Mouse (Mus musculus): ENCODE measurements around the gene Galnt9. TPM values are rescaled to one million over a fixed set of nuclear protein-coding genes. Genes with fewer than 3 reads are reported as not detected.

Galnt9 gene
- polyA plus RNA-seq, 1 experiment: 2.0 TPM

GRCm38 (mm10) chr5:110597502-110597901 is 53.3 kb downstream of the Galnt9 start:
- TF ChIP-seq CTCF (IDR thresholded peaks at IDR 0.05; ENCODE audit: low read depth, low read length): no peak
- no peak for TF ChIP-seq POLR2A (IDR thresholded peaks at IDR 0.05; ENCODE audit: borderline replicate concordance, low read depth, low read length)
- Histone ChIP-seq H3K27ac (ENCODE audit: insufficient read depth, low read depth, low read length) (no peak overlapping the region), H3K4me1 (ENCODE audit: control insufficient read depth, insufficient read depth, low read length) (peaks cover 8% of the 10 kb centered on the region), H3K4me3 (ENCODE audit: insufficient read depth, low read length) (no peak overlapping the region)

DNA sequence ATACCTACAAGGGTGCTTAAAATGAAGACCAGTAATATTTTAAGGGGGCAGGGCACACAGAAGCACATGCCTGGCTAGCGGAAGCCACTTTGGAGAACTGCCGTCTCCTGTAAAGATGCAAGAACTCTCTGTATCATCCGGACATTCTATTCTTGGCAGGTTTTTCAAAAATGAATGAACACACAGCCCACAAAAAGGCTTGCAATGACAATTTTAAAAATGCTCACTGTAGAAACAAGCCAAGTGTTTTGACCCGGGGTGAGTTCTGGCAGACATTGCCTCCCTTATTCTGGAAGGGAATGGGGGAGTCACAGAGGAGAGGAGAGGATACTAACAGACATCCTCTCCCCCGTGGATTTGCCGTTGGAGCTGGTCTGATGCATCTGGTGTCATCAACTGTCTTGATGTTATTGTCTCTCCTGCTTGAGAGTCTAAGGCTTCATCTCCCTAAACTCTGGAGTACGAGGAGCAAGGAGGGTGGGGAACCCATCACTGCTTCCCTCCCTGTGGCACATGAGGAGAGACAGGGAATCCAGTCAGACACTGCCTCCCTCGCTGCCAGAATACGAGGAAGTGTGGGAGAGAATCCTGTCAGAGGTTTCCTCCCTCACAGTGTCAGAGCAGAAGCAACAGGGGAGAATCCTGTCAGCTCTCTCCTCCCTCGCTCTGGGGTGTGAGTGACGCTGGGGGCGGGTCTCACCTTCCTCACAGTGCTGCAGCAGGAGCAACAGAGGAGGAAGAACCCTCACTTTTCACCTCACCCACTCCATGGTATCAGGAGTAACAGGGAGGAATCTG is 54.3 kb downstream of the Galnt9 start:
- Histone ChIP-seq H3K4me3 (ENCODE audit: insufficient read depth, low read length) (no peak overlapping the region), H3K27ac (ENCODE audit: insufficient read depth, low read depth, low read length) (no peak overlapping the region), H3K4me1 (ENCODE audit: control insufficient read depth, insufficient read depth, low read length) (peaks cover 14% of the 10 kb centered on the region)
- TF ChIP-seq CTCF (IDR thresholded peaks at IDR 0.05; ENCODE audit: low read depth, low read length) (no peak), POLR2A (IDR thresholded peaks at IDR 0.05; ENCODE audit: borderline replicate concordance, low read depth, low read length) (no peak)

DNA sequence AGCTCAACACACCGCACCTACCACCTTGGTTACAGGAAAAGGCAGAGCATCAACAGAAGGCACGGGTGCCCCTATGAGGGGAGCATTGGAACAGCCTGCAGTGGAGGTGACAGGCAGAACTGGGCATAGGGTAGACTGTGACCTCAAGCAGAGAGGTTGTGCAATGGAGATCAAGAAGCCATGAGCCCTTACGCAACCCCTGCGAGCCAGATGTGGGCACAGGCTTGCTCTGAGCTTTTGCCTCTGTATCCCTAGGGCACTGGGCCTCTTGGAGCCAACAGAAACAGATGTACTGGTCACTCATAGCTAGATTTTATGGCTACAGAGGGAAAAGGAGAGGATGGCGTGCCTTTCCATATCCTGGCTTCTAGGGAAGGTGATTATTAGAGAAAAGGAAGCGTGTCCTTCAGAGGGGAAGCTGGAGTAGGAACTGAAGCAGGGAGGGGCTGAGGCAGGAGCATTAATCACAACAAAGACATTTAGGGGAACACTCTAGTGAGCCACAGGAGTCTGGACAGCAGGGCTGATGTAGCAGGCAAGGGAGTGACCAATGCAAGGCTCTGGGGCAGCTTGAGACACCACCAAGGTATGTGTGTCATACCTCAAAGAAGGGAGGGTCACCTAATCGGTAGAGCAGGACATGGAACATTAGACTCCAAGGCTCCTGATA is 59.0 kb downstream of the Galnt9 start:
- H3K4me3 ChIP-seq (ENCODE audit: insufficient read depth, low read length): no peak overlapping the region
- TF ChIP-seq CTCF (IDR thresholded peaks at IDR 0.05; ENCODE audit: low read depth, low read length): no peak
- no peak for TF ChIP-seq POLR2A (IDR thresholded peaks at IDR 0.05; ENCODE audit: borderline replicate concordance, low read depth, low read length)
- H3K4me1 ChIP-seq (ENCODE audit: control insufficient read depth, insufficient read depth, low read length): peaks cover 48% of the 10 kb centered on the region
- H3K27ac ChIP-seq (ENCODE audit: insufficient read depth, low read depth, low read length): peak overlapping the region; percentile 92

- no peak overlapping the region for H3K4me3 ChIP-seq (ENCODE audit: insufficient read depth, low read length)
- no peak overlapping the region for H3K27ac ChIP-seq (ENCODE audit: insufficient read depth, low read depth, low read length)
- H3K4me1 ChIP-seq (ENCODE audit: control insufficient read depth, insufficient read depth, low read length): peaks cover 51% of the 10 kb centered on the region
- TF ChIP-seq CTCF (IDR thresholded peaks at IDR 0.05; ENCODE audit: low read depth, low read length) (no peak), POLR2A (IDR thresholded peaks at IDR 0.05; ENCODE audit: borderline replicate concordance, low read depth, low read length) (no peak)
Observed at GRCm38 (mm10) chr5:110604311-110604710, 60.2 kb downstream of the Galnt9 start.

GRCm38 (mm10) chr5:110605531-110606221 is 61.5 kb downstream of the Galnt9 start:
- Histone ChIP-seq H3K4me3 (ENCODE audit: insufficient read depth, low read length) (no peak overlapping the region), H3K4me1 (ENCODE audit: control insufficient read depth, insufficient read depth, low read length) (peaks cover 51% of the 10 kb centered on the region), H3K27ac (ENCODE audit: insufficient read depth, low read depth, low read length) (peak overlapping the region; percentile 57)
- TF ChIP-seq CTCF (IDR thresholded peaks at IDR 0.05; ENCODE audit: low read depth, low read length) (no peak), POLR2A (IDR thresholded peaks at IDR 0.05; ENCODE audit: borderline replicate concordance, low read depth, low read length) (no peak)

GRCm38 (mm10) chr5:110607767-110608166 is 63.6 kb downstream of the Galnt9 start:
- H3K4me1 ChIP-seq (ENCODE audit: control insufficient read depth, insufficient read depth, low read length): peaks cover 45% of the 10 kb centered on the region
- no peak overlapping the region for H3K27ac ChIP-seq (ENCODE audit: insufficient read depth, low read depth, low read length)
- H3K4me3 ChIP-seq (ENCODE audit: insufficient read depth, low read length): no peak overlapping the region
- TF ChIP-seq CTCF (IDR thresholded peaks at IDR 0.05; ENCODE audit: low read depth, low read length): no peak
- no peak for TF ChIP-seq POLR2A (IDR thresholded peaks at IDR 0.05; ENCODE audit: borderline replicate concordance, low read depth, low read length)

DNA sequence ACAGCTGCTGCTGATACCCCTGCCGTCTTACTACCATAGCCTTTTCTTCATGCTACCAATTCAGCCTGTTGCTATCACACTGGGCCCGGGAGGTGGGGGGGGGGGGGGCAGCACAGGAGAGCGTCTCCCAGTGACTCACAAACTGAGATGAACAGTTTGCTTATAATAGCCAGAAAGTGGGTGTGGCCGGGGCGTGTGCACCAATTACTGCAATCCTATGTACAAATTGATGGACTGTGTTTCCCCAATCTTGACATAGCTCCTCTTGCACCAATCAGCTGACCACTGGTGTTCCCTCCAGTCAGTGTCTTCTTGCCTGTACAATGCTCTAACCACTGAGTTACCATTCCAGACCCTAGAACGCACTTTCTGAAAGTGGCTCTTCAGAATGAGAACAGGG is 64.2 kb downstream of the Galnt9 start:
- Histone ChIP-seq H3K4me3 (ENCODE audit: insufficient read depth, low read length) (no peak overlapping the region), H3K4me1 (ENCODE audit: control insufficient read depth, insufficient read depth, low read length) (peaks cover 43% of the 10 kb centered on the region), H3K27ac (ENCODE audit: insufficient read depth, low read depth, low read length) (no peak overlapping the region)
- TF ChIP-seq POLR2A (IDR thresholded peaks at IDR 0.05; ENCODE audit: borderline replicate concordance, low read depth, low read length) (no peak), CTCF (IDR thresholded peaks at IDR 0.05; ENCODE audit: low read depth, low read length) (no peak)

GRCm38 (mm10) chr5:110608941-110609340 is 64.8 kb downstream of the Galnt9 start:
- H3K4me1 ChIP-seq (ENCODE audit: control insufficient read depth, insufficient read depth, low read length): peaks cover 41% of the 10 kb centered on the region
- no peak overlapping the region for H3K4me3 ChIP-seq (ENCODE audit: insufficient read depth, low read length)
- TF ChIP-seq CTCF (IDR thresholded peaks at IDR 0.05; ENCODE audit: low read depth, low read length) (no peak), POLR2A (IDR thresholded peaks at IDR 0.05; ENCODE audit: borderline replicate concordance, low read depth, low read length) (no peak)
- H3K27ac ChIP-seq (ENCODE audit: insufficient read depth, low read depth, low read length): no peak overlapping the region

DNA sequence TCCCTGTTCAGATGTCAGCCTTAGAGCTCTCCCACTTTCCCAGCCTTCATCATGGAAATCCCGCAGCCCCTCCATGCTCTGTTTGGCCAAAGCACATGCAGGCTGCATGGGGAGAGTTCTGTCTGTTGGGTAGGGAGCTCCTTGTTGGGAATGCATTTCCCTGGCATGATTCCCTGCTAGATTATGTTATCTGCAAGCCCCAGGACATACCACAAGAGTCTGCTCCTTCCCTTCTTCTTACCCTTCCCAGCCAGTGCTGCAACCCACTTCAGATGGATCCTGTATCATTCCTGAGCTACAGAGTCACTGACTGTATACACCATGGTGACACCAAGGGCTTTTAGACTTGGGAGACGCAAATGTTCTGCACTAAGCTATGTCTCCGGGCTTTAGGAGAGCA is 65.3 kb downstream of the Galnt9 start:
- TF ChIP-seq CTCF (IDR thresholded peaks at IDR 0.05; ENCODE audit: low read depth, low read length): no peak
- Histone ChIP-seq H3K4me1 (ENCODE audit: control insufficient read depth, insufficient read depth, low read length) (peaks cover 36% of the 10 kb centered on the region), H3K27ac (ENCODE audit: insufficient read depth, low read depth, low read length) (no peak overlapping the region), H3K4me3 (ENCODE audit: insufficient read depth, low read length) (no peak overlapping the region)

GRCm38 (mm10) chr5:110609868-110610267 is 65.7 kb downstream of the Galnt9 start:
- TF ChIP-seq CTCF (IDR thresholded peaks at IDR 0.05; ENCODE audit: low read depth, low read length) (no peak), POLR2A (IDR thresholded peaks at IDR 0.05; ENCODE audit: borderline replicate concordance, low read depth, low read length) (no peak)
- Histone ChIP-seq H3K4me1 (ENCODE audit: control insufficient read depth, insufficient read depth, low read length) (peaks cover 36% of the 10 kb centered on the region), H3K4me3 (ENCODE audit: insufficient read depth, low read length) (no peak overlapping the region), H3K27ac (ENCODE audit: insufficient read depth, low read depth, low read length) (no peak overlapping the region)
